Mouse (Mus musculus) bone marrow, adult 2 months (tissue): ENCODE measurements at regions not wholly inside any gene's neighbourhood (a gene's known extent, or its start where the extent isn't known, plus 50 kb on each side); places are given as distances from the start of the nearest gene placed in this dataset.

Source experiments
- H3K27ac ChIP-seq: fragments of 200-500 bp; 2 replicates; pipeline ENCODE4 v1.5.1; 2012; ENCODE audit warnings: low read depth, mild to moderate bottlenecking, control low read depth, inconsistent platforms, low read length; ENCODE audit not compliant: control insufficient read depth, poor library complexity, insufficient read depth
- H3K4me1 ChIP-seq: fragments of 200-500 bp; 2 replicates; pipeline ENCODE4 v1.6.1; 2011; ENCODE audit warnings: low read length; ENCODE audit not compliant: control insufficient read depth, insufficient read depth
- H3K4me3 ChIP-seq: fragments of 200-500 bp; replicated peaks from 2 replicates; pipeline ENCODE3; 2011; ENCODE audit warnings: mild to moderate bottlenecking, low read depth, low read length, control low read depth; ENCODE audit not compliant: control insufficient read depth
- CTCF ChIP-seq: fragments of 200-500 bp; IDR thresholded peaks from 2 replicates; pipeline ENCODE4 v1.5.1; 2011; ENCODE audit warnings: low read length, control low read depth; ENCODE audit not compliant: control insufficient read depth, insufficient read depth
- POLR2A ChIP-seq: fragments of 200-500 bp; IDR thresholded peaks from 2 replicates; pipeline ENCODE4 v1.6.1; 2011; ENCODE audit warnings: low read depth, mild to moderate bottlenecking, control low read depth, low read length, borderline replicate concordance; ENCODE audit not compliant: control insufficient read depth
- WGBS: fragments of 180-500 bp; shearing (Covaris S2); methylation state at CpG from one replicate; pipeline ENCODE4 v1.1.7; 2018; 5-methylcytosine and 5-hydroxymethylcytosine counted together

DNA sequence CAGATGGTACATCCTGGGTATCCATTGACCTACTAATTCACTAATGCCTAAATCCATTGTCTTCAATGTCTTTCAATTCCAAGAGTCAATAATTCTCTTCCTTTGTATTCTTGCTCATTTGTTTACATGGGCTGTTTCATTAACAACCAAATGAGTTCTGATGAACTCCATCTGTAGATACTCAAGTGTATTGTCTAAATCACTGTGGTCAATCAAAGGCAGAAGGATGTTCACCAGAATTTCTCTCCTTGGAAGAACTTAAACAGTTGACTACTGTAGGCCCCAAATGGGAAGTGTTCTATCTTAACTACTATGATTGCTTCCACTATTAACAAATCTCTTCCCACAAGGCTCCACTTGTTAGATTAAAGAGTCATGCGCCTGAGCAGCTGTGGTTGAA is 236.9 kb upstream of the Marcks start:
- no peak overlapping the region for H3K4me3 ChIP-seq
- H3K27ac ChIP-seq: no peak overlapping the region
- TF ChIP-seq POLR2A: no peak
- no peak for TF ChIP-seq CTCF
- WGBS: 79% methylated on average over 1 of the region's 1 CpGs
- no peaks in the 10 kb centered on the region for H3K4me1 ChIP-seq

DNA sequence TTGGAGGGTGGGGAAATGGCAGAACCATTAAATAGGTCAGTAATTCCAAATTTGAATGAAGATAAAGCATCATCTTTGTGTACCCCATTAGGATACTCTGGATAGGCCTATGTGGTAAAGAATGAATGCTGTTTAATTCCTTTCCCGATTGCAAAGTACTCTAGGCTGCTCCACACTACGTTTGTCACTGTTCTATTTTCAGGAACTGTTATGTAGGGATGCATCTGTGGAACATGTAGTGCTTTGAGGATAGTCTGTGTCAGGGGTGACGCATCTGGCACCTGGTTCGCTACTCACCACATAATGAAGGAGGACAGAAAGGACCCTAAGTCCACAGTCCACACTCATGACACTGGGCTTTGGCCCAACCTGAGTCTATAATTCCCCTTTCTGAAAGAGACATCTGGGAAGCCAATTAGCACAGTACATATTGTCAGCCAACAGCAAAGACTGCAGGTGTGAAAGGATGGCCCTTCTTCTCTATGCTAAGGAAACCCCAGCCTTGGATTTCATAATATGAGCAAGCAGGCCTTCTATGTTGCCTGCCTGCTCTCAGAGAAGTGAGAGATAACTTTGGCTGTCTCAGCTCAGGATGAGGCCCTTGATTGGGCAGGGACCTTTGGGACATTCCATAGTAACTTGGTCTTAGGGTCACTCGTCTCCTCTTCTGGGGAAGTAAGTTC is 230.4 kb upstream of the Marcks start:
- no peak overlapping the region for H3K27ac ChIP-seq
- WGBS: 83% methylated on average over 5 of the region's 5 CpGs
- no peak overlapping the region for H3K4me3 ChIP-seq
- no peaks in the 10 kb centered on the region for H3K4me1 ChIP-seq
- TF ChIP-seq POLR2A (no peak), CTCF (no peak)

DNA sequence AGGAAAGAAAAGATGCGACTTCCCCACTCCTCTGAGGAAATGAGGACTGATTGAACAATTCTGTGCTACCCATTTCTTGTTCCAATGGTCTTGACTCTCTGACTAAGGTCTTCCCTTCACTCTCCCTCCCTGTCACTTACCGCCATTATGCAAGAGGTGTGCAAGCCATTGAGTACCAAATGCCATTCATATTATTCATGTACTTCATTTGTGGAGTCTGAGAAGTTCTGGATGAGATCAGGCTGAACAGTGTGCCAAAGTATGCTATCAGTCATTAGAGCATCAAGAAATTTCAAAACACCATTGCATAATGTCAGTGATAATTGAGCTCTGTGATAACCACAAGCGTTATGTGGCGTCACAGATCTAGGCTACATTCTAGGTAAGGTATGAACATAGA is 229.1 kb upstream of the Marcks start:
- Histone ChIP-seq H3K4me1 (no peaks in the 10 kb centered on the region), H3K27ac (no peak overlapping the region), H3K4me3 (no peak overlapping the region)
- TF ChIP-seq CTCF: no peak
- TF ChIP-seq POLR2A: no peak
- WGBS: 77% methylated on average over 4 of the region's 4 CpGs

DNA sequence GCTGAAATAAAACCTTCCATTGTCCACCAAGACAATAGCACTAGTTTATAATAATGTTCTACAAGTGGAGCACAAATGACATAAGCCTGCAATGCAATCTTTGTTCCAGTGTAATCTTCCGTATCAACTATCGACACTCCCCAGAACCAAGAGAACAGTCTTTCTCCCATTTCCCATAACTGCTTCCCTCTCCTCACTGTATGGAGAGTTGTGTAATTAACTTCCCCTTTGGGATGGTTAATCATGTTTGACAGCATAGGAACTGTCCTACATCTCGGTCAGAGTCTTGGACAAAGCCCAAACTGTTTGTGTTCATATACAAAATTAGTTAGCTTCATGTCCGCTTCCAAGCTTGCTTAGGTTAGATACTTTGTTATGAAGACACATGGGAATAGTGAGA is 225.8 kb upstream of the Marcks start:
- no peak for TF ChIP-seq POLR2A
- no peak for TF ChIP-seq CTCF

DNA sequence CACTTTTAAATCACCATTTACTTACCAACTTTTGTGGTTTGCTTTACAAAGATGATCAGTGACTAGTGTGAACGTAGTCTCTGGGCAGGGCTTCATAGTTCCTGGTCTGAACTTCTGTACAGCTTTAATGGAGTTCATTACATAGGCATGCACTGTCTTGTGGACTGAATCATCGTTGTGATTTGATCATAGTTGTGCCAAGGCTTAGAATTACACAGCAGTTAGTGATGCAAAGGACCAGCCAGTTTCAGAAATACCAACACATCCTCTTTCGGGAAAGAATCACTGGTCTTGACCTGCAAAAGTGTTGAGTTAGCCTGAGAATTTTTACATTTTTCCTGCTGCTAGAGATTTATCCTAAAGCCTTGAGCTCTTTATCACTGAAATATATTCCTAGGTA is 222.3 kb upstream of the Marcks start:
- no peak overlapping the region for H3K4me3 ChIP-seq
- WGBS: 67% methylated on average over 3 of the region's 3 CpGs
- no peak for TF ChIP-seq CTCF
- TF ChIP-seq POLR2A: no peak
- no peaks in the 10 kb centered on the region for H3K4me1 ChIP-seq
- H3K27ac ChIP-seq: no peak overlapping the region

More for the DNA sequence above, 225.8 kb upstream of the Marcks start:
- Histone ChIP-seq H3K4me1 (no peaks in the 10 kb centered on the region), H3K27ac (no peak overlapping the region), H3K4me3 (no peak overlapping the region)
- WGBS: 34% methylated on average over 4 of the region's 4 CpGs

DNA sequence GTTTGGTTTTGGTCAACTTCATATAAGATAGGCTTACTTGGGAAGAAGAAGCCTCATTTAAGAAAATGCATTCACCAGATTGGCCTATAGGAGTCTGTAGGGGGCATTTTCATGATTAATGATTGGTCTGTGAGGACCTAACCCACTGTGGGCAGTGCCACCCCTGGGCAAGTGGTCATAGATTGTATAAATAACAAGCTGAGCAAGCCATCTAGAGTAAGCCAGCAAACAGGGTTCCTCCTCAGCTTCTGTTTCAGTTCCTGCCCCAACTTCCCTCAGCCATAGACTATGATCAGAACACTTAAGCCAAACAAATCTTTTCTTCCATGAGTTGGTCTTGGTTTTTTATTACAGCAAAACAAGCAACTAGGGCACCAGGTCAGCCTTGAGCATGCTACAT is 220.2 kb upstream of the Marcks start:
- no peaks in the 10 kb centered on the region for H3K4me1 ChIP-seq
- H3K4me3 ChIP-seq: no peak overlapping the region
- TF ChIP-seq POLR2A (no peak), CTCF (no peak)
- H3K27ac ChIP-seq: no peak overlapping the region

DNA sequence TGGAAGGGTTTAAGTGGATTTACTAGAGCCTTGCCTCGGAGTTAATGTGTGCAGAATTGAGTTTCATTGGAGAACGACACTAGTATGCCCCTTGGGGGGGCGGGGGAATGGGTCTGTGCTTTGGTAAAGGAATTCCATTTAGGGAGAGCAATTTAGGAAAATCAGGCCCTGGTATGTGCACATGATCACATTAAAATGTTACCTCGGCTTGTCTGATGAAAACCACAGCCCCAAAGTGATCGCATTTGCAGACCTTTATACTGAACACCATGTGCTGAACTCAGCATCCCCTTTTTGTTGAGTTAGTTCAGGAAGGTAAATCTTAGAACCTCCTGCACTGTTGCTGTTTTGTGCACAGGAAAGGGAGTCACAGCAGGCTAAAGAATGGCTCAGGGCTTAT is 219.6 kb upstream of the Marcks start:
- 84% methylated on average over 5 of the region's 5 CpGs for WGBS
- H3K4me1 ChIP-seq: no peaks in the 10 kb centered on the region
- H3K4me3 ChIP-seq: no peak overlapping the region
- TF ChIP-seq CTCF (no peak), POLR2A (no peak)
- H3K27ac ChIP-seq: no peak overlapping the region

DNA sequence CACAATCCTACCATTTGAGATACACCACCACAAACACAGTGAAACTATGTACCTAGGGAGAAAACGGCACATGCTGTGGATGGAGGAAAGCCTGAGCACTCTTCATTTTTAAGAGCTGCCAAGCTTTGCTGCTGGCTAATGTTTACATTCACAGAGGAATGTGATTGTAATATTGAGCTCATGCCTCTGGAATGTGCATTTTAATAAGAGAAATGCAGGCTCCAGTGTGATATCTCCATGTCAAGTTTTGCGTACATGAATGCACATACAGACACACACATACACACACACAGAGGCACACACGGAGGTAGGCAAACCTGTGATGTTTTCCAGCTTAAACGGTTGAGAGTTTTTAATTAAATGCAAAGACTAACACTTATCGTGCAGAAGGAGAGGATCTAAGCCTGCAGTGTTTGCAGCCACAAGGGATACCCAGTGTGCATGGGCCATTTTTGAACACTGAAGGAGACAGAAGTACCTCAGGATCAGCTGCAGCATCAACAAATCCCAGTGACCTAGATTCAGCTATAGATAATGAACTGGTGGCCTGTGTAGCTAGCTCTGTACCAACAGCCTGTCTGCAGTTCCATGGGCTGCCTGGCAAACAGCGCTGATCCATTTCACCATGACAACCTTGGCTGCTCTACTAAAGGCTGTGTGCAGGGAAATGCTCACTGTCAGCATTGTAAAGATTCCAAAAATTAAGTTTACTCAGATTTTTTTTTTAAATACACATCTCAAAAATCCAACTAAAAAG is 218.8 kb upstream of the Marcks start:
- TF ChIP-seq CTCF (no peak), POLR2A (no peak)
- Histone ChIP-seq H3K4me1 (no peaks in the 10 kb centered on the region), H3K4me3 (no peak overlapping the region), H3K27ac (no peak overlapping the region)
- WGBS: 86% methylated on average over 6 of the region's 6 CpGs

DNA sequence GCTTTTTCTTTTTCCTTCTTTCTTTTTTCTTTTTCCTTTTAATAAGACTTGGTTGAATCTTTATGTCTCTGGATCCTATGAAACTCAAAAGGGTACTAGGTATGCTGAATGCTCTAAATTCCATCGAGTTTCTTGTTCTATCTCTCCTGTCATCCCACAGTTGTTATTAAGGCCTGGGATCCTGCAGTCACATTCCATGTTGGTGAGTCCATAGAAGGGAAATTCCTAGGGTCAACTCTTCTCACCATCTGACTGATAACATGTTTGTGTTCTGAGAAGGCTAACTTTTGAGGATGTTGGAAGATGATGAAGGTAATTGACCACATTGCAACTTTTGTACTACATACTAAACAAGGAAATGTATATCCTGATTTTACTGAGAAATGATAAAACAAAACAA is 210.5 kb upstream of the Marcks start:
- Histone ChIP-seq H3K4me3 (no peak overlapping the region), H3K4me1 (no peaks in the 10 kb centered on the region; the same call in 1 of the 2 replicates), H3K27ac (no peak overlapping the region)
- WGBS: 70% methylated on average over 1 of the region's 1 CpGs
- TF ChIP-seq CTCF (no peak), POLR2A (no peak)
